ENCODE assay signal across 25 mouse cellular contexts in the genomic region with DNA sequence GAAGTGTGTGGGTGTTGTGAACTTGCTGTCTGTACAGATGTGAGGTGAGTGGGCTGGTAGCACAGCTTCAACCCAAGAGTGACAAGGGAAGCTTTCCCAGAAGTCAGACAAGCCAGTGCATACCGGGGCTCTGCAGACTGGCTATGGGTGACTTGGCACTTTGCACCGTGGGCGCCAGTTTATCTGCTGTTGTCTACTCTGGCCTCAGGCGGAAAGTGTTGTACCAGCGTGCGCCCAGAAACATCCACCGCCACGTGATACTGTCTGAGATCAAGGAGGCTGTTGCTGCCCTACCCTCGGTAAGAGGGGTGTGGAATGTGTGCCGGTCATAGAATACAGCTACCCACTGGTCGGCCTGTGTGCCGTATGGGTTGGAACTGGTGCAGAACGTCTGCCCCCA. TPM values are rescaled to one million over a fixed set of nuclear protein-coding genes. Genes with fewer than 3 reads are reported as not detected.
DNase-seq lines count a peak whose midpoint lies in the region; ATAC-seq and TF ChIP-seq lines count a peak whose summit lies in the region.
"Had no signal": no experiment of that assay in that cellular context is flagged by ENCODE, and none has a peak within 500 bp of the region (broad histone marks: within the 10 kb centered on the region; RNA-seq: fewer than 3 reads in every experiment).

No protein-coding gene starts in this region.

- no peak overlapping the region for H3K4me3 ChIP-seq in liver, postnatal 0 days (ENCODE audit: low read depth, low read length)
- no peak overlapping the region for H3K4me3 ChIP-seq in midbrain, embryonic 11.5 days (ENCODE audit: low read depth, low read length)
- H3K4me3 ChIP-seq: embryonic facial prominence, embryonic 10.5 days; erythroblast, embryonic 14.5 days; forebrain, embryonic 10.5 days; heart, adult 2 months; hindbrain, embryonic 13.5 days had no signal

- TF ChIP-seq CTCF in liver, postnatal 0 days (IDR thresholded peaks at IDR 0.05; ENCODE audit: low read depth), result no peak

- peaks cover 83% of the 10 kb centered on the region for H3K36me3 ChIP-seq in liver, postnatal 0 days (replicated peaks; ENCODE audit: insufficient read depth, low read length)
- peaks cover 32% of the 10 kb centered on the region for H3K36me3 ChIP-seq in midbrain, embryonic 11.5 days (ENCODE audit: control insufficient read depth, insufficient read depth, low read length)

- no peak for TF ChIP-seq EP300 in liver, postnatal 0 days (IDR thresholded peaks at IDR 0.05; ENCODE audit: low read depth)

- H3K27ac ChIP-seq in liver, postnatal 0 days (ENCODE audit: low read depth), result no peak overlapping the region
- H3K27ac ChIP-seq in midbrain, embryonic 11.5 days (ENCODE audit: low read depth, low read length), result no peak overlapping the region
- H3K27ac ChIP-seq: embryonic facial prominence, embryonic 10.5 days; forebrain, embryonic 10.5 days; heart, adult 2 months; hindbrain, embryonic 13.5 days; hindbrain, postnatal 0 days had no signal

- H3K9ac ChIP-seq in liver, postnatal 0 days (replicated peaks), result no peak overlapping the region
- no peak overlapping the region for H3K9ac ChIP-seq in midbrain, embryonic 11.5 days (ENCODE audit: low read length)
- H3K9ac ChIP-seq: hindbrain, embryonic 13.5 days had no signal

- no peaks in the 10 kb centered on the region for H3K9me3 ChIP-seq in liver, postnatal 0 days (ENCODE audit: low read length)
- H3K9me3 ChIP-seq in midbrain, embryonic 11.5 days (ENCODE audit: control insufficient read depth, low read length), result no peaks in the 10 kb centered on the region
- H3K9me3 ChIP-seq: embryonic facial prominence, embryonic 10.5 days; forebrain, embryonic 10.5 days; hindbrain, embryonic 13.5 days had no signal

- no peak for DNase-seq in frontal cortex, postnatal 10 days (ENCODE audit: low spot score in 2 of 2)
- DNase-seq in liver, postnatal 0 days, result no peak
- DNase-seq in liver, result no peak
- peak; percentile 33 for DNase-seq in CD4-positive helper T cell, adult 2 months (ENCODE audit: low read depth, low spot score)
- no peak for DNase-seq in midbrain, embryonic 11.5 days (ENCODE audit: low spot score, missing footprints)
- no peak for DNase-seq in right cerebral cortex, adult 2 months (ENCODE audit: low spot score in 2 of 2)
- DNase-seq: adrenal gland, adult 2 months; adrenal gland, postnatal 25 days; B cell, adult 2 months; cerebellum, adult 18-20 months; cerebellum, adult 9-11 months; cerebellum, postnatal 36 days; gastrocnemius, postnatal 10 days; heart, postnatal 4 days had no signal

- 70% methylated on average over 13 of the region's 13 CpGs for WGBS in liver, postnatal 0 days (ENCODE audit: insufficient replicate concordance)
- WGBS in midbrain, embryonic 11.5 days, result 96% methylated on average over 13 of the region's 13 CpGs

- no peak overlapping the region for H3K4me2 ChIP-seq in liver, postnatal 0 days (ENCODE audit: low read depth, low read length)
- H3K4me2 ChIP-seq in midbrain, embryonic 11.5 days, result no peak overlapping the region
- H3K4me2 ChIP-seq: hindbrain, embryonic 13.5 days had no signal

- peak; percentile 39; the same call in 1 of the 2 replicates for ATAC-seq in frontal cortex, adult (ENCODE audit: low TSS enrichment)
- ATAC-seq in liver, postnatal 0 days, result peak; percentile 45
- peak; percentile 64 for ATAC-seq in erythroblast, adult 5-6 weeks (replicated peaks; ENCODE audit: low FRiP score, poor library complexity, severe bottlenecking)
- ATAC-seq in midbrain, embryonic 11.5 days (ENCODE audit: low FRiP score), result no peak
- ATAC-seq: forebrain, embryonic 14.5 days; hindbrain, postnatal 0 days had no signal

- no peaks in the 10 kb centered on the region for H3K27me3 ChIP-seq in liver, postnatal 0 days (ENCODE audit: insufficient read depth, low read length)
- H3K27me3 ChIP-seq in midbrain, embryonic 11.5 days (ENCODE audit: control insufficient read depth, insufficient read depth, low read length), result no peaks in the 10 kb centered on the region
- H3K27me3 ChIP-seq: hindbrain, embryonic 13.5 days had no signal

- no peaks in the 10 kb centered on the region for H3K4me1 ChIP-seq in liver, postnatal 0 days (ENCODE audit: insufficient read depth)
- no peaks in the 10 kb centered on the region for H3K4me1 ChIP-seq in midbrain, embryonic 11.5 days (ENCODE audit: control insufficient read depth, insufficient read depth, low read length)
- H3K4me1 ChIP-seq: embryonic facial prominence, embryonic 10.5 days; forebrain, embryonic 10.5 days; hindbrain, embryonic 13.5 days had no signal

RNA-seq across cellular contexts. Expression of gene Mc1r, which starts 8.6 kb away (rescaled TPM):
- polyA plus RNA-seq in liver, postnatal 0 days (2015; fragmentation: Nextera tagmentation; extraction: Ambion mirVana), result not detected in 2 replicates
- not detected in 2 replicates for total RNA-seq in erythroblast, adult 5-6 weeks (2015; ENCODE audit: low replicate concordance)
- total RNA-seq in erythroblast, adult 5-6 weeks (2017; ENCODE audit: low replicate concordance), result not detected in 2 replicates
- polyA plus RNA-seq in midbrain, embryonic 11.5 days (2014; fragmentation: Nextera tagmentation; extraction: Ambion mirVana), result 0.06 and 0.12 TPM in 2 replicates
- total RNA-seq: adrenal gland, adult 2 months; adrenal gland, postnatal 25 days; gastrocnemius, postnatal 10 days; gastrocnemius, postnatal 4 days; heart, adult 2 months; heart, postnatal 10 days; heart, postnatal 4 days; hindbrain, postnatal 0 days had no signal
- polyA plus RNA-seq: adrenal gland, adult 2 months; embryonic facial prominence, embryonic 10.5 days; heart, adult 2 months had no signal

RNA-seq across cellular contexts. Expression of gene Tubb3, which starts 12.9 kb away (rescaled TPM):
- polyA plus RNA-seq in liver, postnatal 0 days (2015; fragmentation: Nextera tagmentation; extraction: Ambion mirVana), result 0.20 and 0.24 TPM in 2 replicates
- 3.8 TPM in 1 of 2 replicates, not detected in the other for total RNA-seq in erythroblast, adult 5-6 weeks (2015; ENCODE audit: low replicate concordance)
- not detected in 2 replicates for total RNA-seq in erythroblast, adult 5-6 weeks (2017; ENCODE audit: low replicate concordance)
- 777 and 840 TPM in 2 replicates for polyA plus RNA-seq in midbrain, embryonic 11.5 days (2014; fragmentation: Nextera tagmentation; extraction: Ambion mirVana)

RNA-seq across cellular contexts. Expression of gene Tcf25, which starts 24.8 kb away (rescaled TPM):
- 54.1 and 54.9 TPM in 2 replicates for polyA plus RNA-seq in liver, postnatal 0 days (2015; fragmentation: Nextera tagmentation; extraction: Ambion mirVana)
- total RNA-seq in erythroblast, adult 5-6 weeks (2015; ENCODE audit: low replicate concordance), result 25.3 and 45.0 TPM in 2 replicates
- 19.5 and 29.4 TPM in 2 replicates for total RNA-seq in erythroblast, adult 5-6 weeks (2017; ENCODE audit: low replicate concordance)
- polyA plus RNA-seq in midbrain, embryonic 11.5 days (2014; fragmentation: Nextera tagmentation; extraction: Ambion mirVana), result 171 and 181 TPM in 2 replicates

RNA-seq across cellular contexts. Expression of gene Def8, which starts 25.0 kb away (rescaled TPM):
- 10.1 and 11.6 TPM in 2 replicates for polyA plus RNA-seq in liver, postnatal 0 days (2015; fragmentation: Nextera tagmentation; extraction: Ambion mirVana)
- 11.3 and 15.8 TPM in 2 replicates for total RNA-seq in erythroblast, adult 5-6 weeks (2015; ENCODE audit: low replicate concordance)
- 12.8 and 16.5 TPM in 2 replicates for total RNA-seq in erythroblast, adult 5-6 weeks (2017; ENCODE audit: low replicate concordance)
- 35.3 and 35.5 TPM in 2 replicates for polyA plus RNA-seq in midbrain, embryonic 11.5 days (2014; fragmentation: Nextera tagmentation; extraction: Ambion mirVana)

Comparison
In these comparisons a context has a peak if more than half of its experiments do, and no peak if none do; other contexts are left out.
1. RNA of gene Tubb3, which starts 12.9 kb away (polyA plus RNA-seq): 777 to 840 TPM in midbrain, embryonic 11.5 days; 0.20 to 0.24 TPM in liver, postnatal 0 days; every median in the first group is over 100 times any median in the second.